Mouse (Mus musculus): ENCODE data around the gene C530025M09Rik. TPM values are rescaled to one million over a fixed set of nuclear protein-coding genes. Genes with fewer than 3 reads are reported as not detected.

The C530025M09Rik gene
- not detected for polyA plus RNA-seq (2014; fragmentation: Illumina TruSeq; extraction: RNeasy Lipid Tissue Mini Kit (QIAGEN cat#74804); ENCODE audit: low read depth, low replicate concordance)

GRCm38 (mm10) chr2:149830536-149831458 lies at the start of gene C530025M09Rik:
C530025M09Rik (minus strand) TSS chr2:149831213.

DNA sequence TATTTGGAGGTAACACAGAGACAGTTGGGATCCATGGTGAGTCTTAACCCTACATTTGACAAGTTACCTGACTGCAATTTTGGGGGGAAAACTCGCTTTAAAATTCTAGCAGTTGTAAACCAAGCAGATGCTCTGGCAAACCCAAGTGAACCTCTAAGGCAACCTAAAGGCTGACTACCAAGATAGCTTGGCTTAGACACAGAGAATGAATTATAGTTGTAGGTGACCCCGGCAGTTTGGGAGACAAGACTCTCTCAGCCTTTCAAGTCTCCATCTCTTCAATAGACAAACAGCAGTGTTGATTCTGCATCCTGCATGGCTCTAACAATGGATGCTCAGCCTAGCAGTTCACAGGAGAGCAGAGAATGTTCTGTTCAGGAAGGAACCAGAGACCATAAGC lies 2.1 kb downstream of the C530025M09Rik start, which contains the start of gene Syndig1:
TSS of gene Syndig1 (plus strand) at position 301 of the 400 bp plus-strand sequence.

Other genes with a start within 250 kb of the C530025M09Rik start
- 1.9 TPM for gene Syndig1, start 2.0 kb downstream of the C530025M09Rik start, polyA plus RNA-seq (2014; fragmentation: Illumina TruSeq; extraction: RNeasy Lipid Tissue Mini Kit (QIAGEN cat#74804); ENCODE audit: low read depth, low replicate concordance)

All from sigmoid colon, adult 10 weeks (tissue).